Mouse (Mus musculus): Measurements from ENCODE around the gene Sbk1. TPM values are rescaled to one million over a fixed set of nuclear protein-coding genes. Genes with fewer than 3 reads are reported as not detected.

Sbk1 gene
- 10 to 100 TPM; 39.1 to 41.3 TPM for polyA plus RNA-seq (2017; shearing (Covaris generic))

DNA sequence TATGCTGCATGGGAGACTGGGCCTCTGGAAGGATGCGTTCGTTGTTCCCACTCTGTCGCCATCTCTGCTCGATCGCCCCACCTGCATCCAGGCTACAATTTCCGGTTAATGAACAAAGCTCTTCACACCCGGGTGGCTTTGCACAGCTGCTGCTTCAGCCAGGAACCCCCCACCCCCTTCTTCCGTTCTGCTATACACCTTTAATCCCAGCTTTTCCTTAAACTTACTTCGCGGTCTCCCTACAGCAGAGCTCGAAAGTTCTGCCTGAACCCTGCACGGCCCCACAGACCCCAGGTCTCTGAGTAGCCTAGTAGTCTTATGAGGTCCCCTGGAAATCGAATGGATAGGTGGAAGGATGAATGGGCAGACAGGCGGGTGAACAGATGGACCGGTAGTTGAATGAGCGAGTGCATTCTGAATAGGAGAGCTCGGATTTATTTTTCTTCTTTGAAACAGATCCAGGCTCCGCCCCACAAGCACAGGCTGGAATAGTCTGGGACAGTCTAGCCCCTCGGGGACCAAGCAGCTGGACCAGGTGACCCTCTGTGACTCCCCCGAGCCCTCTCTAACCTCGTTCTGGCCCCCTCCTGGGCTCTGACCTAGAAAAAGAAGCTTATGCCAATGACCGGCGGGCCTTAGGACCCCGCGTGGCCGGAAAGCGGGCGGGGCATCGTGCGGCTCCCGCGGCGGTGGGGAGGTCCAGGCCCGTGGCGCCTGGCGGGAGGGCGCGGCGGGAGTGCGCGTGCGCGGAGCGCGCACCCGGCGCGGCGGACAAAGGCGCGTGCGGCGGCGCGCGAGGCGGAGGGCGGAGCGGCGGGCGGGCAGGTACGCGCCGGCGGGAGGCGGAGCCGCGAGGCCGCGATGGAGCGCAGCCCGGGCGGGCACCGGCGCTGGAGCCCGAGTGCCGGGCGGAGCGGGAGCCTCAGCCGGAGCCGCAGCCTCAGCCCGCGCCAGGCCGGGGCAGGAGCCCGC is at the start of gene Sbk1:
TSS of gene Sbk1 (plus strand) at position 908 of the 972 bp plus-strand sequence.

Other genes with a start within 250 kb of the Sbk1 start
- gene Gsg1l, start 190.2 kb upstream of the Sbk1 start, polyA plus RNA-seq (2017; shearing (Covaris generic)): not detected
- gene Xpo6, start 72.1 kb upstream of the Sbk1 start, polyA plus RNA-seq (2017; shearing (Covaris generic)): 100 to 1,000 TPM; 122 to 156 TPM
- gene Lat, start 97.0 kb downstream of the Sbk1 start, polyA plus RNA-seq (2017; shearing (Covaris generic)): 100 to 1,000 TPM; 699 to 796 TPM
- 10 to 100 TPM; 43.1 to 44.7 TPM for gene Spns1, start 104.8 kb downstream of the Sbk1 start, polyA plus RNA-seq (2017; shearing (Covaris generic))
- 1 to 10 TPM; 4.7 to 6.0 TPM for gene Nfatc2ip, start 124.1 kb downstream of the Sbk1 start, polyA plus RNA-seq (2017; shearing (Covaris generic))
- gene Cd19, start 142.3 kb downstream of the Sbk1 start, polyA plus RNA-seq (2017; shearing (Covaris generic)): 1 to 10 TPM; 2.7 to 6.1 TPM
- gene Rabep2, start 156.1 kb downstream of the Sbk1 start, polyA plus RNA-seq (2017; shearing (Covaris generic)): 10 to 100 TPM; 43.4 to 61.1 TPM
- under 1 TPM; 0.60 to 0.97 TPM for gene Atp2a1, start 190.5 kb downstream of the Sbk1 start, polyA plus RNA-seq (2017; shearing (Covaris generic))
- gene Sh2b1, start 202.8 kb downstream of the Sbk1 start, polyA plus RNA-seq (2017; shearing (Covaris generic)): 10 to 100 TPM; 36.2 to 52.7 TPM
- gene Tufm, start 214.7 kb downstream of the Sbk1 start, polyA plus RNA-seq (2017; shearing (Covaris generic)): 100 to 1,000 TPM in 1 of 2 experiments, 10 to 100 TPM in 1; 97.6 to 106 TPM
- 100 to 1,000 TPM in 1 of 2 experiments, 10 to 100 TPM in 1; 94.3 to 103 TPM for gene Atxn2l, start 230.8 kb downstream of the Sbk1 start, polyA plus RNA-seq (2017; shearing (Covaris generic))

Data from activated CD4-positive, CD25-positive, alpha-beta regulatory T cell (primary cell).